Mouse (Mus musculus): ENCODE data around the gene Olfr1349.

DNA sequence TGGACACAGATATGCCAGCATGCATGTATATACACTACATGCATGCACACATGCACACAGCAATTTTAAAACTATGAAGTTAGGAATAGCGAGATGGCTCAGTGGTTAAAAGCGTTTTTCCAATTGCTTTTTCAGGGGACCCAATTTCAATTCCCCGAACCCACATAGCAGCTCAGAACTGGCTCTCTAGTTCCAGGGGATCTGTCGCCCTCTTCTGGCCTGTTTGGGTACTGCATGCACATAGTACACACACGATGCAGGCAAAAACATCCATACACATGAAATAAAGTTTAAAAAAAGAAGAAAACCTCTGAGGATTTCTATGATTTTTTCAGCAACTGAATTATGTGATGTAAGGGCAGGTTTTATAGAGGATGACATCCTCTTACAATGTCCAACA lies 3.4 kb upstream of the Olfr1349 start:
- no peak for TF ChIP-seq GATA1 (IDR thresholded peaks at IDR 0.05; ENCODE audit: low read length)
- no peak for TF ChIP-seq TAL1 (IDR thresholded peaks at IDR 0.05; ENCODE audit: low read length)
